Mouse (Mus musculus): ENCODE data around the gene Nf1.
"Not testable (repeated sequence)": the region's sequence is repeated elsewhere in the genome, so short reads cannot be mapped to it uniquely, and the experiment has no call there.

The Nf1 gene

DNA sequence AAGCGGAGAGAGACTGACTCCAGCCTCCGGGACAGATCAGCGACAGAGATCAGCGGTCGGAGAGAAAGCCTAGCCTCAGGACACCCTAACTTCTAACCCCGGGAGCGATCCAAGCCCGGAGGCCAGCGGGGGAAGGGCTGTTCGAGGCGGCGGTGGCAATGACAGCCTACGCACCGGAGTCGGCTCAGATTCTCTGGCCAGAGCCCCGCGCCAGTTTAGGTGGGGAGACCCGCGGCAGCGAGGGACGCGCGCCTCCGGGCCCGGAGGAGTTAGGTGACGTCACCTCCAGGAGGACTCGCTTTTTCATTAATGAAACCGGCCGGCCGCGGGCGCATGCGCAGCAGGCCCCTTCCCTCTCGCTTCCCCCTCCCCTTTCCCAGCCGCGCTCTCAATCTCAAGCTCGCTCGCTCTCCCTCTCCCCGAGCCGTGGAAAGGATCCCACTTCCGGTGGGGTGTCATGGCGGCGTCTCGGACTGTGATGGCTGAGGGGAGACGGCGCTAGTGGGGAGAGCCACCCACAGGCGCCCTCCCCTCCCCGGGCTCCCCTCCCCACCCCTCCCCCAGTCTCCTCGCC is at the start of gene Nf1:
Gene Nf1 (plus strand): TSS at position 460 of the 574 bp plus-strand sequence.
- in situ Hi-C loops (cut with MseI, MboI), result no loop called here

DNA sequence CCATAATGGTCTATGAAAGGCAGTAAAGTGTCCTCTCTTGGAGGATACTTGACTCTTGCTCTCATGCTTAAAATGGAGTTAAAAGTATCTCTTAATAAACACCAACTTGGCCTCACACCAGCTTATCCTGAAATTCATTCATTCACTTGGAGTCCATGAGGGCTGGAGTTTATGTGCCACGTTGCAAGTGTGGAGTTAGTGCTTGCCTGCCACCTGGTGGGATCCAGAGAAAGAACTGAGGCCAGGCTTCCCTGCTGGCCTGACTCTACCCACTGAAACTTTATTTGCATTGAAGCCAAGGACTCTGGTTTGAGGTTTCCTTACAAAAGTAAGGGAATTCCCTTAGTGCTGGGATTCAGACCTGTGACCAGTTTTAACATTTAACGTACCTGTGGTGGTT is 49.0 kb upstream of the Nf1 start:
- in situ Hi-C loops (cut with MseI, MboI), result loop anchor here (5.0 to 10.0 kb wide), 4 partner anchors 63 to 266 kb away; no protein-coding TSS in a partner anchor

- in situ Hi-C loops (cut with MseI, MboI), result loop anchor here (5.0 to 10.0 kb wide), 4 partner anchors 64 to 267 kb away; no protein-coding TSS in a partner anchor
Measured at GRCm38 (mm10) chr11:79291651-79292050, 47.8 kb upstream of the Nf1 start.

DNA sequence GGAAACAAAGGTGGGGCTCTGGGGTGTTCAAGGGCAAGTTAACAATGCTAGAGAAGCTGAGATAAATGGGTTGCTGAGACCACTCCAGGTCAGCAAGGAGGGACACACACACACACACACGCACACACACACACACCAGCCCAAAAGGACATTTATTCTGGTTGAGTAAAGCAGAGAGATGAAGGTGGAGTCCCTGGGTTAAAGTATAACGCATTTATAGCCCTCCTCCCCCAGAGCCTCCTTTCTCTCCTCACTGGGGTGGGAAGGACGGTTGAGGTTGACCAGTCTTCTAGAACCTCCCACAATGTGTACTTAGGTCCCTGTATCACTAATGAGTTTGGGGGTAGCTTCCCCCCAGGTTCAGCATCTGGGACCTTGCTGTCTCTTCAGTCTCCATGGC is 47.4 kb upstream of the Nf1 start:
- in situ Hi-C loops (cut with MseI, MboI), result loop anchor here (5.0 to 10.0 kb wide), 4 partner anchors 65 to 267 kb away; no protein-coding TSS in a partner anchor

GRCm38 (mm10) chr11:79293025-79293424 is 46.5 kb upstream of the Nf1 start:
- in situ Hi-C loops (cut with MseI, MboI), result loop anchor here (5.0 to 10.0 kb wide), 4 partner anchors 66 to 268 kb away; no protein-coding TSS in a partner anchor

GRCm38 (mm10) chr11:79293971-79294370 is 45.5 kb upstream of the Nf1 start:
- in situ Hi-C loops (cut with MseI, MboI), result loop anchor here (5.0 to 10.0 kb wide), 4 partner anchors 67 to 269 kb away; no protein-coding TSS in a partner anchor

- in situ Hi-C loops (cut with MseI, MboI), result loop anchor here (10.0 kb wide), 2 partner anchors 261 to 271 kb away; no protein-coding TSS in a partner anchor
Measured at GRCm38 (mm10) chr11:79296167-79296566, 43.3 kb upstream of the Nf1 start.

DNA sequence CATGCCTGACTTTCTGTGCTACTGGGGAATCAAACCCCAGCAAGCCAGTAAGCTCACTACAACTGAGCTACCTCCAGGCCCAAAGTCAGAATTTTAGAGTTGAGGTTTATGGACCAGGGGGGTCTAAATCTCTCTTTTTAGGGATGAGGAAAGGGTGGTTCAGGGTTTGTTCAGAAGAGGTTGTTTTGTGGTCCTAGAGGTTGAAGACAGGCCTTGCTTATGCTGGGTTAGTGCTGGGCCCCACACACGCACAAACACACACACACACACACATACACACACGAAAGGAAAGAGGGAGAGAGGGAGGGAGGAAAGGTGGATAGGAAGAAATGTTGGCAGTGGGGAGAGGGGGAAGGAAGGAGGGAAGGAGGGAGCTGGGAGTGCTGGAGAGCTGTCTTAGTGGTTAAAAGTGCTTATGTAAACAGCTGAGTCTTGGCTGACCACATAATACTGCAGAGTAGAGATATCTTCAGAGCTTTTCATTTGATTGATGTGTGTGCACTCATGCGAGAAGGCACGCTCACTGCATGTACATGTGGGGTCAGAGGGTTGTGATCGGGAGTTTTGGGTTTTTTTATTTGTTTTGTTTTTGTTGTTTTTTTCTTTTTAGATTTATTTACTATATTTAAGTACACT is 42.5 kb upstream of the Nf1 start, which contains the start of gene Gm9964:
Gene Gm9964 (minus strand): TSS at position 51 of the 636 bp plus-strand sequence.
- in situ Hi-C loops (cut with MseI, MboI), result loop anchor here (10.0 kb wide), 2 partner anchors 262 to 272 kb away; no protein-coding TSS in a partner anchor

- in situ Hi-C loops (cut with MseI, MboI), result loop anchor here (10.0 kb wide), 2 partner anchors 265 to 275 kb away; no protein-coding TSS in a partner anchor
Measured at GRCm38 (mm10) chr11:79299719-79300431, 39.6 kb upstream of the Nf1 start.

GRCm38 (mm10) chr11:79303109-79303508 is 36.4 kb upstream of the Nf1 start:
- in situ Hi-C loops (cut with MseI, MboI), result no loop called here

DNA sequence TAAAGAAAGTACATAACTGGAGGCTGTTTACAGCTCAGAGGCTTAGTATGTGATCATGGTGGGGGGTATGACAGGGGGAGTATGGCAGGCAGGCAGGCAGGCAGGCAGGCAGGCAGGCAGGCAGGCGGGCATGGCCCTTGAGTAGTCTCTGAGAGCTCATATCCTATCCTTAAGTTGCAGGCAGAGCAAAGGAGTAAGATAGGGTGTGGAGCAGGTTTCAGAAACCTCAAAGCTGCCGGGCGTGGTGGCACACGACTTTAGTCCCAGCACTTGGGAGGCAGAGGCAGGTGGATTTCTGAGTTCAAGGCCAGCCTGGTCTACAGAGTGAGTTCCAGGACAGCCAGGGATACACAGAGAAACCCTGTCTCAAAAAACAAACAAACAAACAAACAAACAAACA is 35.2 kb upstream of the Nf1 start:
- in situ Hi-C loops (cut with MseI, MboI), result not testable (repeated sequence)

DNA sequence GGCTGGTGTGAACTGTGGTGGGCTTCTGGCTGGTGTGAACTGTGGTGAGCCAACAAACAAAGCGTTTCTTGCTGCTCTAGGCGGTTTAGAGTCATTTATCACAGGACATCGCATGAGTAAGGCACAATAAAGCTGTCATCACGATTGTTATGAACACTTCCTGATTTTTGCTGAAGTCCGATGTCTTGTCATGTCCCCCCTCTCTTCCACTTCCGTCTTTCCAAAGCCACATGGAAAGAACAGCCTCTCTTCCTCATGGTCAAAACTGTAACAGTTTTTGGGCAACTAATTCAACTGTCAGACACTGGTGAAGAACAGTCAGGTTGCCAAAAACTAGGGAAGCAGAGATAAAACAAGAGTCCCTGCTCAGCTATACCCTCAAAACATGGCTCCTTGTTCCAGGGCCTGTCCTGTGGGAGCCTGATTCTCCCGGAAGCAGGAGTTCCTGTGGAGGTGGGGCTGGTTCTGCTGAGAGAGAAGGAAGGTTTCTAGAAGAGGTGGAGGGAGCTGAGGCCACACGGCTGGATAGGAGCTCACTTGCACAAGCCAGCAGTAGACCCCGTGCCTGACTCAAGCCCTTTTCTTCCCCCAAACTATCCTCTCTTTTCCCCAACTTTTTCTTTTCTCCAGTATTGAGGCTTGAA is 33.7 kb upstream of the Nf1 start:
- in situ Hi-C loops (cut with MseI, MboI), result no loop called here

- in situ Hi-C loops (cut with MseI, MboI), result no loop called here
Measured at GRCm38 (mm10) chr11:79306510-79306909, 33.0 kb upstream of the Nf1 start.

DNA sequence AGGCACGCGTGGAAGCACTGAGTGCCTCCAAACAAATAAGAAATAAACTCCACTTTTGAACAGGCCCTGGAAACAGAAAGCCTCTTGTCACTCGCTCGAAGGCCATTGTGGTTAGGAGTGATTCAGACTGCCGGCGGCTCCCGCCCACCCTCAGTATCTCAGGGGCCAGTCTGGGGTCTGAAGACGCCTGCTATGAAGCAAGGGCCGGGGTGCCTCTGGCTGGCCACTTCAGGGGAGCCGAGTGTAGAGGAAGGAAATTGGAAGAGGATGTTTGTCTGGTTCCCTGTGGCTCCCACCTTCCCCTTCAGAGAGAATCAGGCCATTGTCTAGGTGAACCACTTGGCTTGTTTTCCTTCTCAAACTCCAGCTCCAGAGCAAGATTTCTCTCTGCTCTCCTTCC is 32.5 kb upstream of the Nf1 start:
- in situ Hi-C loops (cut with MseI, MboI), result no loop called here

DNA sequence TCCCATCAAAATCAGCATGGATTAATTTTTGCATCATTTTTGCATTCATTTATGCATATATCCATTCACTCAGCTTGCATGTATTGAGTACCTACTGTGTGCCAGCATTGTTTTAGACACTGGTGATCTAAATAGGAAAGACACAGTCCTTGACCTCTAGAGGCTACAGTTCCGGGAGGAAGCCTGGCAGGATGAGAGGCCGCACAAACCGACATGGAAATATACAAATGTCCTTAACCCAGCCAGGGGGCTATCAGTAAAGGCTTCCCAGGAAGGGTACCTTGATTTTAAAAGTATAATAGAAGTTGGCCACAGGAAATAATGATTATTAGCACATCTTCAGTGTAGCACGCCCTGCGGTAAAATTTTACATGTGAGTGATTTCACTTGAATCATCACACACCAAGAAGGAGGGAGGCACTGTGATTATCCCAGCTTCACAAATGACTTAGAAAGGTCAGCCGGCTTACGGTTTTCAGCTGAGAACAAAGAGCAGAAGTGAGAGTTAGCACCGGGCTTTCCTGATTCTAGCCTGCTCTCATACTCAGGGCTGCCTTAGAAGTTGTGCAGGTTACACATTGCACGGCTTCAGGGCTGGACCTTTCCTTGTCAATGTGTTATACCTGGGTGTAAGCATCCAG is 31.8 kb upstream of the Nf1 start:
- in situ Hi-C loops (cut with MseI, MboI), result no loop called here

- in situ Hi-C loops (cut with MseI, MboI), result no loop called here
Measured at GRCm38 (mm10) chr11:79310467-79310866, 29.0 kb upstream of the Nf1 start.

GRCm38 (mm10) chr11:79316807-79317345 is 22.6 kb upstream of the Nf1 start:
- in situ Hi-C loops (cut with MseI, MboI), result no loop called here

- in situ Hi-C loops (cut with MseI, MboI), result no loop called here
Measured at GRCm38 (mm10) chr11:79319807-79320206, 19.7 kb upstream of the Nf1 start.

DNA sequence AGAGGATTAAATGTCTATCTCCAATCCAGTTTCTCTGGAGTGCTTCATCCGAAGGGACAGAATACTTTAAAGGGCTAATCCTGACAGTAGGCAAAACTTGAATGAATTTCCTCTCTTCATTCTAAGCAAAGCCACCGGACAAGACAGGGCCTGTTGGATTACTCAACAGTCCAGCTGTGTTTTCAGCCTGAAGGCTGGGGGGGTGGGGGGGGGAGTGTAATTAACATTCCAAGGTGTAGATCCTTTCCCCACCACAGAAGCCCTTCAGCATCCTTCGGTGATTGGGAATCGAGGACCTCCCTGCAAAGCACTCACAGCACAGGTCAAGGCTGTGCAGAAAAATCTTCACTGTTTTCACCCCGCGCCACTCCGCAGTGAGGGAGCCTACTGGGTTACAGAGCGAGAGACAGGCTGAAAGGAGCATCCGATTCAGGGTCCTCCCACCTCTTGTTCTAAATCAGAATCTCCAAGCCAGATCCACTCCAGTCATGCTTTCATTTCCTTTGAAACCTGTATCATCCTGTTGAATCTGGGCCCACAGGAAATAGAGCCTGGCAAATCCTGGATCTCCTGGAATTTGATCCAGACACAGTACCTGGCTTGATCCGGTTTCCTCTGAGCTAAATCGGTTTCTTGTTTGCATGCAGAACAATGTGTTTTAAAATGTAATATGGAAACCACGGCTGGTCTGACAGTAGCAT is 15.4 kb upstream of the Nf1 start:
- in situ Hi-C loops (cut with MseI, MboI), result no loop called here

GRCm38 (mm10) chr11:79325663-79326062 is 13.8 kb upstream of the Nf1 start:
- in situ Hi-C loops (cut with MseI, MboI), result no loop called here

All from mouse trophoblast stem cell (cell line).